Mouse (Mus musculus) megakaryocyte, embryonic 14.5 days (primary cell): ENCODE results near the gene Gm10985. TPM values are rescaled to one million over a fixed set of nuclear protein-coding genes. Genes with fewer than 3 reads are reported as not detected.

Source experiments
- H3K27me3 ChIP-seq: replicated peaks from 2 replicates; pipeline ENCODE3; 2012; ENCODE audit warnings: inconsistent platforms
- H3K36me3 ChIP-seq: replicated peaks from 2 replicates; pipeline ENCODE3; 2012; ENCODE audit warnings: low read length, inconsistent platforms, mixed read lengths
- H3K4me1 ChIP-seq: 2 replicates; pipeline ENCODE4 v1.6.1; 2012; ENCODE audit warnings: inconsistent platforms
- H3K4me3 ChIP-seq: replicated peaks from 2 replicates; pipeline ENCODE3; 2012; ENCODE audit warnings: moderate library complexity, mild to moderate bottlenecking, inconsistent platforms
- H3K9me3 ChIP-seq: 2 replicates; pipeline ENCODE4 v1.6.1; 2012; ENCODE audit warnings: inconsistent platforms
- FLI1 ChIP-seq: IDR thresholded peaks from 2 replicates; pipeline ENCODE4 v1.6.1; 2012; ENCODE audit warnings: low read length, inconsistent platforms, mixed read lengths
- GATA1 ChIP-seq: IDR thresholded peaks from 3 replicates; pipeline ENCODE4 v1.6.1; 2012; ENCODE audit warnings: mixed read lengths, low read length, inconsistent platforms, borderline replicate concordance
- polyA plus RNA-seq: library from polyadenylated mRNA; stranded (reverse); fragments of >175 nt; gene quantifications from 2 replicates; pipeline ENCODE4 v1.2.3, GENCODE M21; 2012; ENCODE audit warnings: low replicate concordance; ENCODE audit not compliant: insufficient read depth

Gm10985 gene
- polyA plus RNA-seq: not detected in 2 replicates

- H3K4me3 ChIP-seq: no peak within 1 kb of the TSS
- no peaks in the 10 kb centered on the region for H3K4me1 ChIP-seq
- H3K9me3 ChIP-seq: 0 out of 2 replicates have a peak, but pooled peaks cover 6% of the 10 kb centered on the region
- TF ChIP-seq GATA1: no peak
- no peak for TF ChIP-seq FLI1
- no peaks in the 10 kb centered on the region for H3K27me3 ChIP-seq
- H3K36me3 ChIP-seq: no peaks in the 10 kb centered on the region
These were observed at the start of gene Gm10985 for GRCm38 (mm10) chr3:53844786-53845185. Gene Gm10985 (plus strand): TSS chr3:53845086.

- no peaks in the 10 kb centered on the region; the same call in 1 of the 2 replicates for H3K4me1 ChIP-seq
- no peak overlapping the region for H3K4me3 ChIP-seq
- H3K36me3 ChIP-seq: no peaks in the 10 kb centered on the region
- H3K27me3 ChIP-seq: no peaks in the 10 kb centered on the region
- H3K9me3 ChIP-seq: peaks cover 10% of the 10 kb centered on the region
- TF ChIP-seq FLI1: no peak
- TF ChIP-seq GATA1: no peak
These were observed 48.0 kb upstream of the Gm10985 start for GRCm38 (mm10) chr3:53796933-53797332.

GRCm38 (mm10) chr3:53799671-53800070 lies 45.2 kb upstream of the Gm10985 start:
- Histone ChIP-seq H3K27me3 (no peaks in the 10 kb centered on the region), H3K4me3 (no peak overlapping the region), H3K36me3 (no peaks in the 10 kb centered on the region), H3K9me3 (peaks cover 16% of the 10 kb centered on the region), H3K4me1 (no peaks in the 10 kb centered on the region; the same call in 1 of the 2 replicates)
- no peak for TF ChIP-seq FLI1
- no peak for TF ChIP-seq GATA1

DNA sequence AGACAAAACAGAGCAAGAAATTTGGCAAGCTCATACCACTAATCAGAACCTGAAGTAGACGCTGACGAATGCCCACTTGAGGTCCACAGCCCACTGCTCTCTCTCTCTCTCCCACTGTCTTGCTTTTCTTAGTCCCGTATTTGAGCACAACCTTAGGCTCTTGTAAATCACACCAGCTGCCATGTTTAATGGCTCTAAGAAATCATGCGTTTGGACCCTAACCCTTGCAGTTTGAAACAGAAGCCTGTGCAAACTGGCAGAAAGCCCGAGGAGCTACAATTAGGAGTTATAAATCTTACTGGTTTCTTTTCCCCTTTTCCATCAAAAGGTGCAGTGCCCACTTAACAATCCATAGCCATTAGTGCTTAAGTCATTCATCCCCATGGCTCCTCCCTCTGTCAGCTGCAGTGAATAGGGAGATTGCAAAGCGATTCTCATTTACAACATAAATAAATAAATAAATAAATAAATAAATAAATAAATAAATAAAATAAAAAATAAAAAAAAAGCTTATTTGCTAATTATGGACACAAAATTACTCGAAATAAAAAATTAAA lies 31.4 kb upstream of the Gm10985 start:
- Histone ChIP-seq H3K36me3 (no peaks in the 10 kb centered on the region), H3K4me1 (no peaks in the 10 kb centered on the region), H3K27me3 (no peaks in the 10 kb centered on the region), H3K4me3 (no peak overlapping the region), H3K9me3 (no peaks in the 10 kb centered on the region)
- TF ChIP-seq FLI1 (no peak), GATA1 (no peak)

- Histone ChIP-seq H3K4me3 (no peak overlapping the region), H3K27me3 (no peaks in the 10 kb centered on the region), H3K9me3 (no peaks in the 10 kb centered on the region), H3K36me3 (no peaks in the 10 kb centered on the region), H3K4me1 (no peaks in the 10 kb centered on the region)
- TF ChIP-seq FLI1: no peak
- no peak for TF ChIP-seq GATA1
These were observed 10.6 kb upstream of the Gm10985 start for GRCm38 (mm10) chr3:53834238-53834637.

GRCm38 (mm10) chr3:53846206-53846928 lies 1.5 kb downstream of the Gm10985 start:
- no peaks in the 10 kb centered on the region for H3K27me3 ChIP-seq
- no peaks in the 10 kb centered on the region for H3K4me1 ChIP-seq
- H3K4me3 ChIP-seq: no peak overlapping the region
- TF ChIP-seq FLI1 (no peak), GATA1 (no peak)
- H3K9me3 ChIP-seq: 0 out of 2 replicates have a peak, but pooled peaks cover 6% of the 10 kb centered on the region
- H3K36me3 ChIP-seq: no peaks in the 10 kb centered on the region

GRCm38 (mm10) chr3:53847726-53848125 lies 2.8 kb downstream of the Gm10985 start:
- no peaks in the 10 kb centered on the region for H3K27me3 ChIP-seq
- TF ChIP-seq FLI1 (no peak), GATA1 (no peak)
- no peak overlapping the region for H3K4me3 ChIP-seq
- no peaks in the 10 kb centered on the region for H3K36me3 ChIP-seq
- H3K4me1 ChIP-seq: no peaks in the 10 kb centered on the region
- H3K9me3 ChIP-seq: 0 out of 2 replicates have a peak, but pooled peaks cover 6% of the 10 kb centered on the region

GRCm38 (mm10) chr3:53848262-53848661 lies 3.4 kb downstream of the Gm10985 start:
- Histone ChIP-seq H3K4me1 (no peaks in the 10 kb centered on the region), H3K9me3 (0 out of 2 replicates have a peak, but pooled peaks cover 3% of the 10 kb centered on the region), H3K36me3 (no peaks in the 10 kb centered on the region), H3K27me3 (no peaks in the 10 kb centered on the region), H3K4me3 (no peak overlapping the region)
- no peak for TF ChIP-seq GATA1
- no peak for TF ChIP-seq FLI1

DNA sequence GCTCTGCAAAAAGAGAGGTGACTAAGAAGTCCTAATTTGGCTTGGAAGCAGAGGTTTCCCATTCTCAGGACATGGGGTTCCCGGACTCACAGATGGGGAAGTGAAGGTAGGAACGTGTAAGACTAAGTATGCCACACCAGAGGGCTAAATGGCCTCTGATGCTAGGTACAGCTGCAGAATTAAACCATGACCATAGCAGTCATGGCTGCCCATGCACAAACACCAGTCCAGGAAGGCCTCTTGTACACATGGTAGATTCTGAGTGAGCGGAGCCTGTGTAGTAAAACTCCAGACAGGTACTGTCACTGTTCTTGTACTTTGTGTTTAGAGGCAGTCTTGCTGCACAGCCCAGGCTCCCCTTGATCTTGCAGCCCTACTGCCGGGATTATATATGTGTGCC lies 9.4 kb downstream of the Gm10985 start:
- no peak for TF ChIP-seq GATA1
- no peak for TF ChIP-seq FLI1
- no peak overlapping the region for H3K4me3 ChIP-seq
- H3K36me3 ChIP-seq: peaks cover 40% of the 10 kb centered on the region
- no peaks in the 10 kb centered on the region for H3K4me1 ChIP-seq
- H3K9me3 ChIP-seq: no peaks in the 10 kb centered on the region
- H3K27me3 ChIP-seq: no peaks in the 10 kb centered on the region

DNA sequence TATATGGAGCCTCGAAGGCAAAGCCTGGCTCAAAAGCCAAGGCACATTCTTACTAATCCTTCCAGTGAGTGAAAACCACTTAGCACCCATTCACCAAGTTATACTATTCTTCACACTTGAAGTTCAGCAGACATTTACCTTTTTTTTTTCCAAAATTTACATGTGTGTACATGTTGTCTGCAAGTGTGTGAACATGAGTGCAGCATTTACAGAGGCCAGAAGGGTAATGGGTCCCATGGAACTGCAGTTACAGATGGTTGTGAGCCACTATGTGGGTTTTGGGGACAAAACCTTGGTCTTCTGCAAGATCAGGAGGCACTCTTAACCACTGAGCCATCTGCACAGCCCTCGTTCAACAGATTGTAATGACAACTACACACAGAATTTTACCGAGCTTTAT lies 9.9 kb downstream of the Gm10985 start:
- TF ChIP-seq FLI1: no peak
- no peak for TF ChIP-seq GATA1
- H3K4me3 ChIP-seq: no peak overlapping the region
- peaks cover 45% of the 10 kb centered on the region for H3K36me3 ChIP-seq
- H3K4me1 ChIP-seq: no peaks in the 10 kb centered on the region
- H3K9me3 ChIP-seq: no peaks in the 10 kb centered on the region
- H3K27me3 ChIP-seq: no peaks in the 10 kb centered on the region
